Mouse (Mus musculus) MEL (cell line): ENCODE results near the gene Pla1a.

ENCODE experiments used
- CTCF ChIP-seq, 3 experiments: IDR thresholded peaks in 2 of 3; conservative IDR thresholded peaks in 1 of 3; 2 replicates each; pipeline ENCODE4 v1.5.1; 2011 to 2012; ENCODE audit warnings: low read length in 3 of 3, low read depth in 2 of 3, mild to moderate bottlenecking in 2 of 3, improper control_type of control experiment in 1 of 3, inconsistent platforms in 1 of 3, mixed read lengths in 1 of 3, moderate library complexity in 1 of 3; ENCODE audit not compliant: control insufficient read depth in 1 of 3, insufficient read depth in 1 of 3, poor library complexity in 1 of 3, severe bottlenecking in 1 of 3
- GATA1 ChIP-seq: IDR thresholded peaks from 2 replicates; pipeline ENCODE4 v1.6.1; 2011; ENCODE audit warnings: low read depth, low read length, improper control_type of control experiment
- MAX ChIP-seq: IDR thresholded peaks from 2 replicates; pipeline ENCODE4 v1.6.1; 2011; ENCODE audit warnings: low read length, improper control_type of control experiment
- POLR2A ChIP-seq, 2 experiments: IDR thresholded peaks; 2 replicates each; pipeline ENCODE4 v1.6.1; 2011 to 2012; ENCODE audit warnings: low read length in 2 of 2, mild to moderate bottlenecking in 2 of 2, control low read depth in 1 of 2, improper control_type of control experiment in 1 of 2, low read depth in 1 of 2, moderate library complexity in 1 of 2; ENCODE audit not compliant: control insufficient read depth in 1 of 2, insufficient read depth in 1 of 2, poor library complexity in 1 of 2
- ZMIZ1 ChIP-seq: IDR thresholded peaks from 2 replicates; pipeline ENCODE4 v1.6.1; 2012; ENCODE audit warnings: low read depth, mild to moderate bottlenecking, inconsistent platforms, low read length, improper control_type of control experiment, moderate library complexity

GRCm38 (mm10) chr16:38394191-38394618 is 38.7 kb downstream of the Pla1a start:
- TF ChIP-seq MAX (no peak), GATA1 (no peak), CTCF (IDR thresholded peaks at IDR 0.05 in 2 of 3, conservative IDR thresholded peaks at IDR 0.05 in 1 of 3; ENCODE audit: control insufficient read depth in 1 of 3, insufficient read depth in 1 of 3, low read depth in 2 of 3, low read length in 3 of 3, poor library complexity in 1 of 3, severe bottlenecking in 1 of 3) (no peak), ZMIZ1 (no peak), POLR2A (IDR thresholded peaks at IDR 0.05; ENCODE audit: control insufficient read depth in 1 of 2, insufficient read depth in 1 of 2, low read depth in 1 of 2, low read length in 2 of 2, poor library complexity in 1 of 2) (no peak)
